Mouse (Mus musculus) retina, embryonic 14.5 days (tissue): ENCODE results near the gene Zbtb5.
"Not testable (repeated sequence)": the region's sequence is repeated elsewhere in the genome, so short reads cannot be mapped to it uniquely, and the experiment has no call there.

Experiments used
- DNase-seq: peaks from one replicate; pipeline ENCODE4 v3.0.0-alpha.2; 2015; ENCODE audit warnings: low spot score

Gene Zbtb5

GRCm38 (mm10) chr4:45010806-45011415, 1.3 kb downstream of the Zbtb5 start:
- no peak for DNase-seq

GRCm38 (mm10) chr4:45005452-45005851, 6.8 kb downstream of the Zbtb5 start:
- DNase-seq = no peak

GRCm38 (mm10) chr4:45000001-45000400, 12.2 kb downstream of the Zbtb5 start:
- no peak for DNase-seq

GRCm38 (mm10) chr4:44998071-44998470, 14.1 kb downstream of the Zbtb5 start:
- peak; percentile 28 for DNase-seq

- no peak for DNase-seq
Observed at GRCm38 (mm10) chr4:44994776-44995175, 17.4 kb downstream of the Zbtb5 start.

GRCm38 (mm10) chr4:44993847-44994246, 18.4 kb downstream of the Zbtb5 start:
- DNase-seq = no peak

- DNase-seq = not testable (repeated sequence)
Observed at GRCm38 (mm10) chr4:44993179-44993578, 19.0 kb downstream of the Zbtb5 start.

GRCm38 (mm10) chr4:44992330-44992729, 19.9 kb downstream of the Zbtb5 start:
- DNase-seq = not testable (repeated sequence)

- no peak for DNase-seq
Observed at GRCm38 (mm10) chr4:44990560-44990959, 21.7 kb downstream of the Zbtb5 start.

- DNase-seq = no peak
Observed at GRCm38 (mm10) chr4:44983131-44983740, 29.0 kb downstream of the Zbtb5 start.

- no peak for DNase-seq
Observed at GRCm38 (mm10) chr4:44982440-44983130, 29.6 kb downstream of the Zbtb5 start.

GRCm38 (mm10) chr4:44981974-44982287, 30.3 kb downstream of the Zbtb5 start:
- no peak for DNase-seq

GRCm38 (mm10) chr4:44981280-44981973, 30.8 kb downstream of the Zbtb5 start, which contains the start of gene Grhpr:
Gene Grhpr, plus strand, starts transcription at chr4:44981395.
- DNase-seq = peak; percentile 85

- no peak for DNase-seq
Observed at GRCm38 (mm10) chr4:44979794-44980338, 32.3 kb downstream of the Zbtb5 start.

- no peak for DNase-seq
Observed at GRCm38 (mm10) chr4:44978175-44978574, 34.0 kb downstream of the Zbtb5 start.

GRCm38 (mm10) chr4:44976921-44977710, 35.1 kb downstream of the Zbtb5 start:
- no peak for DNase-seq

GRCm38 (mm10) chr4:44976026-44976615, 36.1 kb downstream of the Zbtb5 start:
- DNase-seq = no peak

GRCm38 (mm10) chr4:44974331-44974730, 37.9 kb downstream of the Zbtb5 start:
- DNase-seq = no peak

GRCm38 (mm10) chr4:44973871-44974270, 38.3 kb downstream of the Zbtb5 start:
- no peak for DNase-seq

- peak; percentile 95 for DNase-seq
Observed at GRCm38 (mm10) chr4:44973450-44973849, 38.8 kb downstream of the Zbtb5 start.

GRCm38 (mm10) chr4:44970612-44971110, 41.6 kb downstream of the Zbtb5 start:
- peak; percentile 89 for DNase-seq
